In genomic region chr13:30985598-30986466, GRCm38 (mm10) we compare ENCODE assay signal across 9 mouse cellular contexts. TPM values are rescaled to one million over a fixed set of nuclear protein-coding genes. Genes with fewer than 3 reads are reported as not detected.
DNase-seq lines count a peak whose midpoint lies in the region; ATAC-seq and TF ChIP-seq lines count a peak whose summit lies in the region.
"Had no signal": no experiment of that assay in that cellular context is flagged by ENCODE, and none has a peak within 500 bp of the region (broad histone marks: within the 10 kb centered on the region; RNA-seq: fewer than 3 reads in every experiment).

No protein-coding gene starts in this region.

- no peaks in the 10 kb centered on the region for H3K9me3 ChIP-seq in embryonic facial prominence, embryonic 10.5 days
- H3K9me3 ChIP-seq in heart, embryonic 11.5 days (replicated peaks; ENCODE audit: control insufficient read depth, low read length), result no peaks in the 10 kb centered on the region
- H3K9me3 ChIP-seq in liver, embryonic 12.5 days (replicated peaks), result no peaks in the 10 kb centered on the region
- H3K9me3 ChIP-seq in midbrain, embryonic 16.5 days (replicated peaks; ENCODE audit: control insufficient read depth, low read length, poor library complexity, severe bottlenecking), result no peaks in the 10 kb centered on the region

- ATAC-seq in heart, embryonic 11.5 days (replicated peaks; ENCODE audit: insufficient number of reproducible peaks, low FRiP score, low TSS enrichment), result no peak
- ATAC-seq in liver, embryonic 12.5 days, result no peak
- ATAC-seq in midbrain, embryonic 16.5 days, result peak; percentile 91

- H3K9ac ChIP-seq in heart, embryonic 11.5 days (ENCODE audit: low read depth, low read length), result peak overlapping the region; percentile 56
- no peak overlapping the region for H3K9ac ChIP-seq in liver, embryonic 12.5 days
- peak overlapping the region; percentile 59; the same call in 1 of the 2 replicates for H3K9ac ChIP-seq in midbrain, embryonic 16.5 days (ENCODE audit: low read depth, low read length)

- no peak for TF ChIP-seq POLR2A in kidney, adult 2 months (IDR thresholded peaks at IDR 0.05; ENCODE audit: low read depth, low read length)

- DNase-seq in thymus, postnatal 4 days, result peak; percentile 30
- DNase-seq in thymus, adult 18-20 months, result no peak
- DNase-seq in embryonic facial prominence, embryonic 10.5 days (ENCODE audit: low spot score), result peak; percentile 56
- DNase-seq in kidney, adult 2 months, result peak; percentile 52
- DNase-seq in thymus, postnatal 0 days (ENCODE audit: low spot score), result no peak

- no peak for TF ChIP-seq CTCF in kidney, adult 2 months (conservative IDR thresholded peaks at IDR 0.05; ENCODE audit: insufficient read depth, insufficient read length, low read depth, low read length)

- H3K27ac ChIP-seq in embryonic facial prominence, embryonic 10.5 days (replicated peaks), result peak overlapping the region; percentile 66
- peak overlapping the region; percentile 46 for H3K27ac ChIP-seq in heart, embryonic 11.5 days (ENCODE audit: low read depth, low read length)
- peak overlapping the region; percentile 68 for H3K27ac ChIP-seq in kidney, adult 2 months (ENCODE audit: insufficient read depth, low read depth, low read length)
- H3K27ac ChIP-seq in liver, embryonic 12.5 days, result no peak overlapping the region
- peak overlapping the region; percentile 52 for H3K27ac ChIP-seq in midbrain, embryonic 16.5 days (ENCODE audit: low read length)

- H3K4me2 ChIP-seq in heart, embryonic 11.5 days, result peak overlapping the region; percentile 82
- H3K4me2 ChIP-seq in liver, embryonic 12.5 days, result peak overlapping the region; percentile 64
- peak overlapping the region; percentile 64 for H3K4me2 ChIP-seq in midbrain, embryonic 16.5 days (ENCODE audit: low read length)

- H3K4me1 ChIP-seq in embryonic facial prominence, embryonic 10.5 days, result peaks cover 16% of the 10 kb centered on the region
- H3K4me1 ChIP-seq in heart, embryonic 11.5 days (ENCODE audit: control insufficient read depth, insufficient read depth, low read length), result 0 out of 2 replicates have a peak, but pooled peaks cover 3% of the 10 kb centered on the region
- no peaks in the 10 kb centered on the region for H3K4me1 ChIP-seq in kidney, adult 2 months (ENCODE audit: control insufficient read depth, insufficient read depth, low read length)
- H3K4me1 ChIP-seq in liver, embryonic 12.5 days, result 0 out of 2 replicates have a peak, but pooled peaks cover 6% of the 10 kb centered on the region
- peaks cover 9% of the 10 kb centered on the region for H3K4me1 ChIP-seq in midbrain, embryonic 16.5 days (ENCODE audit: control insufficient read depth, insufficient read depth, low read length)

- H3K4me3 ChIP-seq in embryonic facial prominence, embryonic 10.5 days, result peak overlapping the region; percentile 51
- peak overlapping the region; percentile 46 for H3K4me3 ChIP-seq in heart, embryonic 11.5 days (ENCODE audit: low read depth, low read length)
- peak overlapping the region; percentile 42 for H3K4me3 ChIP-seq in kidney, adult 2 months (ENCODE audit: insufficient read depth, low read depth, low read length)
- H3K4me3 ChIP-seq in liver, embryonic 12.5 days, result peak overlapping the region; percentile 38
- H3K4me3 ChIP-seq in midbrain, embryonic 16.5 days (ENCODE audit: low read depth, low read length), result peak overlapping the region; percentile 36

- H3K36me3 ChIP-seq in embryonic facial prominence, embryonic 10.5 days (replicated peaks), result no peaks in the 10 kb centered on the region
- H3K36me3 ChIP-seq in heart, embryonic 11.5 days (ENCODE audit: control insufficient read depth, insufficient read depth, low read length), result no peaks in the 10 kb centered on the region
- no peaks in the 10 kb centered on the region for H3K36me3 ChIP-seq in kidney, adult 2 months (ENCODE audit: control insufficient read depth, insufficient read depth, low read length)
- no peaks in the 10 kb centered on the region for H3K36me3 ChIP-seq in liver, embryonic 12.5 days
- H3K36me3 ChIP-seq in midbrain, embryonic 16.5 days (ENCODE audit: control insufficient read depth, insufficient read depth, low read length), result no peaks in the 10 kb centered on the region

- peaks cover 48% of the 10 kb centered on the region for H3K27me3 ChIP-seq in embryonic facial prominence, embryonic 10.5 days (replicated peaks; ENCODE audit: low read depth, poor library complexity, severe bottlenecking)
- H3K27me3 ChIP-seq in heart, embryonic 11.5 days (ENCODE audit: control insufficient read depth, insufficient read depth, low read length), result peaks cover 3% of the 10 kb centered on the region; the same call in 1 of the 2 replicates
- no peaks in the 10 kb centered on the region for H3K27me3 ChIP-seq in kidney, adult 2 months (replicated peaks; ENCODE audit: control insufficient read depth, insufficient read depth, low read length)
- peaks cover 54% of the 10 kb centered on the region for H3K27me3 ChIP-seq in liver, embryonic 12.5 days (replicated peaks)
- no peaks in the 10 kb centered on the region; the same call in 1 of the 2 replicates for H3K27me3 ChIP-seq in midbrain, embryonic 16.5 days (ENCODE audit: control insufficient read depth, insufficient read depth, low read depth, low read length)

- 14% methylated on average over 27 of the region's 27 CpGs for WGBS in embryonic facial prominence, embryonic 10.5 days
- 11% methylated on average over 27 of the region's 27 CpGs for WGBS in heart, embryonic 11.5 days (ENCODE audit: insufficient replicate concordance)
- WGBS in kidney, adult 2 months, result 27% methylated on average over 27 of the region's 27 CpGs
- 11% methylated on average over 27 of the region's 27 CpGs for WGBS in liver, embryonic 12.5 days (ENCODE audit: insufficient replicate concordance)
- WGBS in midbrain, embryonic 16.5 days, result 17% methylated on average over 27 of the region's 27 CpGs

RNA-seq across cellular contexts. Expression of gene Gm5447, which starts 11.8 kb away (rescaled TPM):
- polyA plus RNA-seq in embryonic facial prominence, embryonic 10.5 days (2016; fragmentation: Nextera tagmentation; extraction: Ambion mirVana), result 0.14 and 0.19 TPM in 2 replicates
- polyA plus RNA-seq in heart, embryonic 11.5 days (2014; fragmentation: Nextera tagmentation; extraction: Ambion mirVana), result not detected in 2 replicates
- polyA plus RNA-seq in kidney, adult 2 months (2012; rRNA removed), result 0.04 and 0.08 TPM in 2 replicates
- polyA plus RNA-seq in liver, embryonic 12.5 days (2016; fragmentation: Nextera tagmentation; extraction: Ambion mirVana), result not detected in 2 replicates
- polyA plus RNA-seq in midbrain, embryonic 16.5 days (2015; fragmentation: Nextera tagmentation; extraction: Ambion mirVana), result 0.11 TPM in 1 of 2 replicates, not detected in the other
- polyA plus RNA-seq in thymus, postnatal 0 days (2015; fragmentation: Nextera tagmentation; extraction: Ambion mirVana), result not detected in 2 replicates
- polyA plus RNA-seq: large intestine, adult 2 months had no signal

RNA-seq across cellular contexts. Expression of gene Exoc2, which starts 11.9 kb away (rescaled TPM):
- 37.4 and 38.7 TPM in 2 replicates for polyA plus RNA-seq in embryonic facial prominence, embryonic 10.5 days (2016; fragmentation: Nextera tagmentation; extraction: Ambion mirVana)
- 25.8 and 27.0 TPM in 2 replicates for polyA plus RNA-seq in heart, embryonic 11.5 days (2014; fragmentation: Nextera tagmentation; extraction: Ambion mirVana)
- 9.1 and 10.2 TPM in 2 replicates for polyA plus RNA-seq in kidney, adult 2 months (2012; rRNA removed)
- polyA plus RNA-seq in liver, embryonic 12.5 days (2016; fragmentation: Nextera tagmentation; extraction: Ambion mirVana), result 20.7 and 21.4 TPM in 2 replicates
- 58.6 and 60.4 TPM in 2 replicates for polyA plus RNA-seq in midbrain, embryonic 16.5 days (2015; fragmentation: Nextera tagmentation; extraction: Ambion mirVana)
- polyA plus RNA-seq in thymus, postnatal 0 days (2015; fragmentation: Nextera tagmentation; extraction: Ambion mirVana), result 48.5 and 52.2 TPM in 2 replicates

RNA-seq across cellular contexts. Expression of gene Hus1b, which starts 38.3 kb away (rescaled TPM):
- 0.32 TPM in 1 of 2 replicates, not detected in the other for polyA plus RNA-seq in embryonic facial prominence, embryonic 10.5 days (2016; fragmentation: Nextera tagmentation; extraction: Ambion mirVana)
- polyA plus RNA-seq in heart, embryonic 11.5 days (2014; fragmentation: Nextera tagmentation; extraction: Ambion mirVana), result not detected in 2 replicates
- 0.12 TPM in 1 of 2 replicates, not detected in the other for polyA plus RNA-seq in kidney, adult 2 months (2012; rRNA removed)
- polyA plus RNA-seq in liver, embryonic 12.5 days (2016; fragmentation: Nextera tagmentation; extraction: Ambion mirVana), result 0.10 TPM in 1 of 2 replicates, not detected in the other
- polyA plus RNA-seq in midbrain, embryonic 16.5 days (2015; fragmentation: Nextera tagmentation; extraction: Ambion mirVana), result not detected in 2 replicates
- 0.22 and 0.28 TPM in 2 replicates for polyA plus RNA-seq in thymus, postnatal 0 days (2015; fragmentation: Nextera tagmentation; extraction: Ambion mirVana)

Comparison
In these comparisons a context has a peak if more than half of its experiments do, and no peak if none do; other contexts are left out.
1. DNase-seq: peak in thymus, postnatal 4 days (single experiment), embryonic facial prominence, embryonic 10.5 days (single experiment) and kidney, adult 2 months (single experiment); none in thymus, adult 18-20 months (0 of 2) and thymus, postnatal 0 days (single experiment).
2. Peak in every context shown above with its lines, with median percentiles within 50 percentile points of each other: H3K4me3 ChIP-seq and H3K4me2 ChIP-seq.